Mouse (Mus musculus): ENCODE data around the gene V1rd19. TPM values are rescaled to one million over a fixed set of nuclear protein-coding genes. Genes with fewer than 3 reads are reported as not detected.
"Not testable (repeated sequence)": the region's sequence is repeated elsewhere in the genome, so short reads cannot be mapped to it uniquely, and the experiment has no call there.

Gene V1rd19
- total RNA-seq (2014; fragmentation: Nextera tagmentation) (not detected in 2 replicates), total RNA-seq (2017) (0.23 TPM in 1 of 2 replicates, not detected in the other), polyA plus RNA-seq (2012) (not detected in 2 replicates)

DNA sequence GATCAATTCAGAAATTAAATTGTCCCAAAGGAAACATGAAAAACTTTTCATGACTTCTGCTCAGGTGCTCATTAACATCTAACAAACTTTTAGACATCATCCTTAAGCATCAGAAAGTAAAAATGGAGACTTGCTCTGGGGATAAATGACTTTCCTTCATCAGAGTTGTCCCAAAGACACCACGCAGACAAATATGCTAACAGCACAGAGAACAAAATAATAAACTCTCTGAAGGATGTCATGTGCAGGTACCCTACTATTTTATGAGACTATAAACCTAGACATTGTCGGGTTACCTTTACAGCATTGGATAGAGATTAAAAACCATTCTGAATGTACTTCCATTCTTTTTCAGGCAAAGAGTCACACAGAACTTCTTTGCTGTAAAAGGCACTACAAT, at the start of gene V1rd19:
Gene V1rd19, plus strand, starts transcription at position 301 of the 400 bp plus-strand sequence.
- Histone ChIP-seq H3K36me3 (replicated peaks) (no peaks in the 10 kb centered on the region), H3K4me3 (ENCODE audit: low read depth, low read length) (no peak within 1 kb of the TSS), H3K27me3 (ENCODE audit: insufficient read depth, low read length) (no peaks in the 10 kb centered on the region), H3K4me1 (ENCODE audit: insufficient read depth, low read depth, low read length) (no peaks in the 10 kb centered on the region), H3K9me3 (replicated peaks) (no peaks in the 10 kb centered on the region)
- ATAC-seq (ENCODE audit: extremely low read depth, insufficient number of reproducible peaks, low FRiP score, poor library complexity, severe bottlenecking) (no peak), DNase-seq (ENCODE audit: low spot score) (no peak)
- TF ChIP-seq CTCF (IDR thresholded peaks at IDR 0.05; ENCODE audit: low read depth, low read length) (no peak), GATA2 (IDR thresholded peaks at IDR 0.05; ENCODE audit: borderline replicate concordance, low read depth, low read length) (no peak), TAL1 (conservative IDR thresholded peaks at IDR 0.05; ENCODE audit: low read depth, low read length) (no peak), GATA1 (IDR thresholded peaks at IDR 0.05; ENCODE audit: borderline replicate concordance, low read length) (no peak), POLR2AphosphoS5 (IDR thresholded peaks at IDR 0.05; ENCODE audit: insufficient replicate concordance, low read depth, low read length) (no peak)

DNA sequence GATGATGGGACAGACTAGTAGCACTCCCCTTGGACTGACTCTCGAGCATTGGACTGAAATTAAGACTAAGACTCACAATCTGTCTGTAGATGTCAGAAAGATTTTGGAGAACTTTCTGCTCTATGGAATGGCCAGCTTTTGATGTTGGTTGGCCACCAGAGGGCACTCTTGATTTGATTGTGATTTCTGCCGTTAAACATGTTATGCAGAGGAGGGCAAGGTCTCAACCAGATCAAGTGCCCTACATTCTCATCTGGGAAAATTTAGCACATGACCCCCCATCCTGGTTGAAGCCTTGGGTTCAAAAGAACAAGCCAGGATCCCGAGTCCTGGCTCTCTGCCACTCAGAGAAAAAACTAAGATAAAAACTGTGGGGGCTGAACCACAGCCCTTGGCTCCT, 33.4 kb upstream of the V1rd19 start:
- H3K27me3 ChIP-seq (ENCODE audit: insufficient read depth, low read length); H3K9me3 ChIP-seq (replicated peaks); DNase-seq (ENCODE audit: low spot score); H3K4me1 ChIP-seq (ENCODE audit: insufficient read depth, low read depth, low read length); H3K36me3 ChIP-seq (replicated peaks); ATAC-seq (ENCODE audit: extremely low read depth, insufficient number of reproducible peaks, low FRiP score, poor library complexity, severe bottlenecking); H3K4me3 ChIP-seq (ENCODE audit: low read depth, low read length): not testable (repeated sequence)

DNA sequence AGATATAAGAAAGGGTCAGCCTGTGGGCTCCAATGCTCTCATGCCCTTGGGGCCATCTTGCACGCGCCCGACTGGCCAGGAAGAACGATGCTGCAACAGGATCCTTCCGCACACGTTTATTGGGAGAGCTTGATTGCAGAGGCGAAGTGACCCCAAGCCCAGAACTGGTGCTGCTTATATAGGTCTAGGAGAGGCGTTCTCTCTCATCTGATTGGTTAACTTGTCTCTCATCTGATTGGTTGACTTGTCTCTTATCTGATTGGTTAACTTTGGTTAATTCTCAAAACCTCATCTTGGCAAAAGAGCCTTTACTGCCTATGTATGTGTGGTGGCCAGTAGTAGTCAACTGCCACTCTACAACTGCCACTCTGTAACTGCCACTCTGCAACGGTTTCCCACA, 27.2 kb upstream of the V1rd19 start, which contains the start of gene Vmn1r181:
Gene Vmn1r181, plus strand, starts transcription at position 301 of the 400 bp plus-strand sequence.
- not testable (repeated sequence) for H3K27me3 ChIP-seq (ENCODE audit: insufficient read depth, low read length); H3K4me3 ChIP-seq (ENCODE audit: low read depth, low read length); H3K36me3 ChIP-seq (replicated peaks); ATAC-seq (ENCODE audit: extremely low read depth, insufficient number of reproducible peaks, low FRiP score, poor library complexity, severe bottlenecking); DNase-seq (ENCODE audit: low spot score); H3K9me3 ChIP-seq (replicated peaks); H3K4me1 ChIP-seq (ENCODE audit: insufficient read depth, low read depth, low read length)

DNA sequence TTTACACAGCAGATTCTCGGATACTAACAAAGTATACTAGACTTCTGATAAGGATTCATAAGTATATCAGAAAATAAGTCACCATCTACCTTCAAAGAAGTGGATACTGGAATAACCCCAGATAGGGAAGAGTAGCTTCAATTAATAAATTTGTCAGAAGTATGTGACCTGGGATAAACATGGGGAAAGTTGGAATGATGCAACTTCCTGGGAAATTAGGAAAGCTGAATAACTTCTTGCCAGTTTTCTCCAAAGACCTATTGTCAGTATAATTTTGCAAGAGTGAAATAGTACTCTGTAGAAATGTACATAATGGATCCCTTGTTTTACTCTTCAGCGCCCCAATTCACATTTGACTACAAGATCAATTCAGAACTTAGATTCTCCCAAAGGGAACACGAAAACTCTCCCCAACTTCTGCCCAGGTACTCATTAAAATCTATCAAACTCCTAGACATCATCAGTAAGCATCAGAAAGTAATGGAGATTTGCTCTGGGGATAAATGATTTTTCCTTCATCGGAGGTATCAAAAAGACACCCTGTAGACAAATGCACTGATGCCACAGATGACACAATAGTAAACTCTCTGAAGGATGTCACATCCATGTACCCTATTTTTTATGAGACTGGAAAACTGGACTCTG, 51.3 kb downstream of the V1rd19 start, which contains the start of gene Vmn1r183:
Gene Vmn1r183, plus strand, starts transcription at position 595 of the 645 bp plus-strand sequence.
- TF ChIP-seq POLR2AphosphoS5 (IDR thresholded peaks at IDR 0.05; ENCODE audit: insufficient replicate concordance, low read depth, low read length), result no peak
- no peak for TF ChIP-seq GATA2 (IDR thresholded peaks at IDR 0.05; ENCODE audit: borderline replicate concordance, low read depth, low read length)
- TF ChIP-seq TAL1 (conservative IDR thresholded peaks at IDR 0.05; ENCODE audit: low read depth, low read length), result no peak
- TF ChIP-seq CTCF (IDR thresholded peaks at IDR 0.05; ENCODE audit: low read depth, low read length), result no peak
- no peak for TF ChIP-seq GATA1 (IDR thresholded peaks at IDR 0.05; ENCODE audit: borderline replicate concordance, low read length)
- H3K4me1 ChIP-seq (ENCODE audit: insufficient read depth, low read depth, low read length), result no peaks in the 10 kb centered on the region
- no peaks in the 10 kb centered on the region for H3K9me3 ChIP-seq (replicated peaks)
- H3K4me3 ChIP-seq (ENCODE audit: low read depth, low read length), result no peak within 1 kb of the TSS
- H3K36me3 ChIP-seq (replicated peaks), result no peaks in the 10 kb centered on the region
- H3K27me3 ChIP-seq (ENCODE audit: insufficient read depth, low read length), result no peaks in the 10 kb centered on the region
- ATAC-seq (ENCODE audit: extremely low read depth, insufficient number of reproducible peaks, low FRiP score, poor library complexity, severe bottlenecking) (no peak), DNase-seq (ENCODE audit: low spot score) (no peak)

Other genes with a start within 250 kb of the V1rd19 start
- gene Vmn1r174, start 249.4 kb upstream of the V1rd19 start, total RNA-seq (2014; fragmentation: Nextera tagmentation), result not detected in 2 replicates
- gene Vmn1r174, start 249.4 kb upstream of the V1rd19 start, total RNA-seq (2017), result 0.06 and 0.60 TPM in 2 replicates
- not detected in 2 replicates for gene Vmn1r174, start 249.4 kb upstream of the V1rd19 start, polyA plus RNA-seq (2012)
- gene Vmn1r175, start 191.0 kb upstream of the V1rd19 start, total RNA-seq (2014; fragmentation: Nextera tagmentation), result not detected in 2 replicates
- gene Vmn1r175, start 191.0 kb upstream of the V1rd19 start, total RNA-seq (2017), result 0.27 TPM in 1 of 2 replicates, not detected in the other
- gene Vmn1r175, start 191.0 kb upstream of the V1rd19 start, polyA plus RNA-seq (2012), result not detected in 2 replicates
- not detected in 2 replicates for gene Vmn1r176, start 164.3 kb upstream of the V1rd19 start, total RNA-seq (2014; fragmentation: Nextera tagmentation)
- 0.05 TPM in 1 of 2 replicates, not detected in the other for gene Vmn1r176, start 164.3 kb upstream of the V1rd19 start, total RNA-seq (2017)
- not detected in 2 replicates for gene Vmn1r176, start 164.3 kb upstream of the V1rd19 start, polyA plus RNA-seq (2012)
- not detected in 2 replicates for gene Vmn1r177, start 135.2 kb upstream of the V1rd19 start, total RNA-seq (2014; fragmentation: Nextera tagmentation)
- gene Vmn1r177, start 135.2 kb upstream of the V1rd19 start, total RNA-seq (2017), result not detected in 2 replicates
- gene Vmn1r177, start 135.2 kb upstream of the V1rd19 start, polyA plus RNA-seq (2012), result not detected in 2 replicates
- not detected in 2 replicates for gene Vmn1r178, start 109.7 kb upstream of the V1rd19 start, total RNA-seq (2014; fragmentation: Nextera tagmentation)
- gene Vmn1r178, start 109.7 kb upstream of the V1rd19 start, total RNA-seq (2017), result 0.17 TPM in 1 of 2 replicates, not detected in the other
- gene Vmn1r178, start 109.7 kb upstream of the V1rd19 start, polyA plus RNA-seq (2012), result not detected in 2 replicates
- not detected in 2 replicates for gene Vmn1r179, start 74.7 kb upstream of the V1rd19 start, total RNA-seq (2014; fragmentation: Nextera tagmentation)
- 0.06 TPM in 1 of 2 replicates, not detected in the other for gene Vmn1r179, start 74.7 kb upstream of the V1rd19 start, total RNA-seq (2017)
- not detected in 2 replicates for gene Vmn1r179, start 74.7 kb upstream of the V1rd19 start, polyA plus RNA-seq (2012)
- not detected in 2 replicates for gene Vmn1r180, start 51.1 kb upstream of the V1rd19 start, total RNA-seq (2014; fragmentation: Nextera tagmentation)
- 0.06 and 0.11 TPM in 2 replicates for gene Vmn1r180, start 51.1 kb upstream of the V1rd19 start, total RNA-seq (2017)
- gene Vmn1r180, start 51.1 kb upstream of the V1rd19 start, polyA plus RNA-seq (2012), result not detected in 2 replicates
- not detected in 2 replicates for gene Vmn1r181, start 27.1 kb upstream of the V1rd19 start, total RNA-seq (2014; fragmentation: Nextera tagmentation)
- 0.05 and 0.06 TPM in 2 replicates for gene Vmn1r181, start 27.1 kb upstream of the V1rd19 start, total RNA-seq (2017)
- not detected in 2 replicates for gene Vmn1r181, start 27.1 kb upstream of the V1rd19 start, polyA plus RNA-seq (2012)
- gene Vmn1r183, start 51.6 kb downstream of the V1rd19 start, total RNA-seq (2014; fragmentation: Nextera tagmentation), result not detected in 2 replicates
- 0.06 and 0.11 TPM in 2 replicates for gene Vmn1r183, start 51.6 kb downstream of the V1rd19 start, total RNA-seq (2017)
- not detected in 2 replicates for gene Vmn1r183, start 51.6 kb downstream of the V1rd19 start, polyA plus RNA-seq (2012)
- 18.7 and 19.2 TPM in 2 replicates for gene Zfp180, start 80.2 kb downstream of the V1rd19 start, total RNA-seq (2014; fragmentation: Nextera tagmentation)
- 13.9 and 16.1 TPM in 2 replicates for gene Zfp180, start 80.2 kb downstream of the V1rd19 start, total RNA-seq (2017)
- 16.0 and 16.2 TPM in 2 replicates for gene Zfp180, start 80.2 kb downstream of the V1rd19 start, polyA plus RNA-seq (2012)
- gene Zfp112, start 110.6 kb downstream of the V1rd19 start, total RNA-seq (2014; fragmentation: Nextera tagmentation), result 1.0 TPM in 1 of 2 replicates, not detected in the other
- 0.22 and 0.46 TPM in 2 replicates for gene Zfp112, start 110.6 kb downstream of the V1rd19 start, total RNA-seq (2017)
- 0.05 and 0.11 TPM in 2 replicates for gene Zfp112, start 110.6 kb downstream of the V1rd19 start, polyA plus RNA-seq (2012)
- gene Zfp235, start 132.5 kb downstream of the V1rd19 start, total RNA-seq (2014; fragmentation: Nextera tagmentation), result 12.7 and 16.6 TPM in 2 replicates
- gene Zfp235, start 132.5 kb downstream of the V1rd19 start, total RNA-seq (2017), result 6.6 and 7.9 TPM in 2 replicates
- gene Zfp235, start 132.5 kb downstream of the V1rd19 start, polyA plus RNA-seq (2012), result 0.99 and 1.5 TPM in 2 replicates
- not detected in 2 replicates for gene Zfp114, start 173.4 kb downstream of the V1rd19 start, total RNA-seq (2014; fragmentation: Nextera tagmentation)
- gene Zfp114, start 173.4 kb downstream of the V1rd19 start, total RNA-seq (2017), result 0.05 TPM in 1 of 2 replicates, not detected in the other
- gene Zfp114, start 173.4 kb downstream of the V1rd19 start, polyA plus RNA-seq (2012), result not detected in 2 replicates
- 0.63 and 1.4 TPM in 2 replicates for gene Zfp111, start 209.8 kb downstream of the V1rd19 start, total RNA-seq (2014; fragmentation: Nextera tagmentation)
- gene Zfp111, start 209.8 kb downstream of the V1rd19 start, total RNA-seq (2017), result 0.46 and 0.82 TPM in 2 replicates
- 0.24 and 0.32 TPM in 2 replicates for gene Zfp111, start 209.8 kb downstream of the V1rd19 start, polyA plus RNA-seq (2012)
- gene Zfp109, start 235.9 kb downstream of the V1rd19 start, total RNA-seq (2014; fragmentation: Nextera tagmentation), result 1.7 and 3.1 TPM in 2 replicates
- gene Zfp109, start 235.9 kb downstream of the V1rd19 start, total RNA-seq (2017), result 0.81 and 1.3 TPM in 2 replicates
- gene Zfp109, start 235.9 kb downstream of the V1rd19 start, polyA plus RNA-seq (2012), result 0.24 and 0.25 TPM in 2 replicates